Mouse (Mus musculus) kidney, postnatal 25 days (tissue): Measurements from ENCODE around the gene Romo1.
"Not testable (repeated sequence)": the region's sequence is repeated elsewhere in the genome, so short reads cannot be mapped to it uniquely, and the experiment has no call there.

Experiments used
- DNase-seq, 2 experiments: peaks; one replicate each; pipeline ENCODE4 v3.0.0; 2021; ENCODE audit warnings: mixed read lengths in 2 of 2

Romo1 gene

GRCm38 (mm10) chr2:156143953-156144724, at the start of gene Romo1, which contains the start of gene Nfs1:
Gene Romo1, plus strand, starts transcription at chr2:156144039.
Gene Nfs1, minus strand, starts transcription at chr2:156144186.
- DNase-seq = peak; percentile 92 to 95

GRCm38 (mm10) chr2:156110627-156111357, 33.0 kb upstream of the Romo1 start:
- DNase-seq = no peak

- peak; percentile 93 to 94 for DNase-seq
Measured at GRCm38 (mm10) chr2:156111358-156112079, 32.3 kb upstream of the Romo1 start, which contains the start of the genes Cpne1 and Rbm12. Gene Cpne1, minus strand, starts transcription at chr2:156111965. Gene Rbm12, minus strand, starts transcription at chr2:156111978.

- DNase-seq = not testable (repeated sequence)
Measured at GRCm38 (mm10) chr2:156112080-156112423, 31.8 kb upstream of the Romo1 start.

GRCm38 (mm10) chr2:156119566-156119965, 24.3 kb upstream of the Romo1 start:
- no peak for DNase-seq

- DNase-seq = no peak
Measured at GRCm38 (mm10) chr2:156123731-156124130, 20.1 kb upstream of the Romo1 start.

- no peak for DNase-seq
Measured at GRCm38 (mm10) chr2:156126992-156127391, 16.8 kb upstream of the Romo1 start, which contains the start of gene Gm28036. Gene Gm28036, minus strand, starts transcription at chr2:156127092.

GRCm38 (mm10) chr2:156134161-156134560, 9.7 kb upstream of the Romo1 start:
- no peak for DNase-seq

GRCm38 (mm10) chr2:156135695-156136094, 8.1 kb upstream of the Romo1 start:
- DNase-seq = no peak

- DNase-seq = no peak
Measured at GRCm38 (mm10) chr2:156142820-156143219, 1.0 kb upstream of the Romo1 start.

- DNase-seq = peak in 1 of 2 experiments; percentile 16
Measured at GRCm38 (mm10) chr2:156143367-156143766, 472 bp upstream of the Romo1 start.

GRCm38 (mm10) chr2:156145486-156146130, 1.8 kb downstream of the Romo1 start:
- DNase-seq = no peak

GRCm38 (mm10) chr2:156146272-156146989, 2.6 kb downstream of the Romo1 start:
- DNase-seq = no peak

GRCm38 (mm10) chr2:156147316-156147915, 3.6 kb downstream of the Romo1 start:
- no peak for DNase-seq

GRCm38 (mm10) chr2:156151538-156151937, 7.7 kb downstream of the Romo1 start:
- DNase-seq = no peak

- DNase-seq = no peak
Measured at GRCm38 (mm10) chr2:156165478-156165877, 21.6 kb downstream of the Romo1 start.

GRCm38 (mm10) chr2:156166557-156166956, 22.7 kb downstream of the Romo1 start:
- no peak for DNase-seq

- DNase-seq = no peak
Measured at GRCm38 (mm10) chr2:156177079-156177478, 33.2 kb downstream of the Romo1 start.

GRCm38 (mm10) chr2:156177651-156178050, 33.8 kb downstream of the Romo1 start:
- no peak for DNase-seq

- DNase-seq = peak; percentile 77 to 90
Measured at GRCm38 (mm10) chr2:156179046-156179795, 35.4 kb downstream of the Romo1 start.

GRCm38 (mm10) chr2:156179796-156180093, 35.9 kb downstream of the Romo1 start:
- no peak for DNase-seq
